Mouse (Mus musculus): ENCODE results near the gene Zbbx. TPM values are rescaled to one million over a fixed set of nuclear protein-coding genes. Genes with fewer than 3 reads are reported as not detected.
A peak's percentile ranks its signal among the peaks of the same experiment; 100 is the strongest.

Zbbx gene
- polyA plus RNA-seq (2015; fragmentation: Nextera tagmentation; extraction: Ambion mirVana) = not detected in 2 replicates

DNA sequence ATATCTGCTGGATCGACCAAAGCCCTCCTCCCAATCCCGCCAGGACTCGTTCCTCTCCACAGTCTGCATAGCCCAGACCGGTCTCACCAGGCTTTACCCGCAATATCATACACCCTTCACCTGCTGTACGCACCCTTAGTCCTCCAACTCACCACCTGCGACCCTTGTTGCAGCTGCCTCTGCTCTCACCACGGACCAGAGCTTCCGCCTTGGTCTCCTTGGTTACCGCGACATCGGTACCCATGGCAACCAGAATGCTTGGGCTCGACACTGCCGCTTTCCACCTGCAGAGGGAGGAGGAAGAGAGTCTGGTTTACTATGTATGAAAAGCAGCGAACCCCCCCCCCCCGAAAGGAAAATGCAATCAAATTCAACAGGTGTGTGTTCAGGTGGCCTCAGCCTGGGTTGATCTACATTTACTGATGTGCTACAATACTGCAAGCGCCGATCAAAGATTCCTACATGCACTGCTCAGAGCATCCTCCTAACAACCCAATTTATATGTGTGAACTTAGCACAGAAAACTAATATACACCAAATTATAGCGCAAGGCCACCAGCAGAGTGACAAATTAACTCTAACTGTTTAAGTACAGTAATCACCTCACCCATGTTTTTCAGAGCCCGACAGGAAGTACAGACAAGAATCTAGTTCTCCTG, at the start of gene Zbbx:
Zbbx (minus strand) TSS at position 197 of the 659 bp plus-strand sequence.
- H3K4me2 ChIP-seq = peak within 1 kb of the TSS; percentile 44
- H3K4me1 ChIP-seq = no peaks in the 10 kb centered on the region
- H3K27me3 ChIP-seq = no peaks in the 10 kb centered on the region
- no peaks in the 10 kb centered on the region for H3K9me3 ChIP-seq
- ATAC-seq (ENCODE audit: insufficient number of reproducible peaks, low FRiP score, low TSS enrichment, low read depth) = no peak
- H3K36me3 ChIP-seq = no peaks in the 10 kb centered on the region
- WGBS = 14% methylated on average over 20 of the region's 20 CpGs
- H3K4me3 ChIP-seq = peak within 1 kb of the TSS; percentile 17; the same call in 1 of the 2 replicates
- H3K27ac ChIP-seq = no peak within 1 kb of the TSS
- H3K9ac ChIP-seq = no peak within 1 kb of the TSS

DNA sequence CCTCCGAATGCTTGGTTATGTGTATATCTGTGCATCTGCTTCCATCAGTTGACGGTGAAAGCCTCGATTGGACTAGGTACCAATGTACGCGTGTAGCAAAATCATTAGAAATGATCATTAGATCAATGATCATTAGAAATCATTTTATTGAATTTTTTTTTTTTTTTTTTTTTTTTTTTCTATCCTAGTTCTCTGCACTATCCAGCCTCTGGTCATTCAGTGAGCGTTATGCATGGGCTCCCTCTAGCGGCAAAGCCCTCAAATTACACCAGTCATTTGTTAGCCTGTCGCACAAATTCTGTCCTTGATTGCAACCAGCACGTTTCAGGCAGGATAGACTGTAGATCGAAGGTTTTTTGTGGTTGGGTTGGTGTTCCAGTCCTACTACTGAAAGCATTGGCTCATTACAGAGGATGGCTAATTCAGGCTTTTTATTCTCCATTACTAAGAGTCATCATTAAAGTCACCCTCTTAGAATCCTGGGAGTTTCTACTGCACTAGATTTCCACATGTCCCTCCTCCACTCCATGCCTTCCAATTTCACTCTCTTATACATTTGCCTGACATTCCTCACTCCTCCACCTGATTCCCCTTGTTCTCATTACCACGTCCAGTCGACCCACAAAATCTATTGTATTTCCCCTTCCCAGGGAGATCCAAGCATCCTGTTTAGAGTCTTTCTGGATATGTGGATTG, 38.1 kb upstream of the Zbbx start:
- Histone ChIP-seq H3K9me3 (no peaks in the 10 kb centered on the region), H3K36me3 (no peaks in the 10 kb centered on the region), H3K4me1 (no peaks in the 10 kb centered on the region), H3K27ac (no peak overlapping the region), H3K4me3 (no peak overlapping the region), H3K4me2 (no peak overlapping the region), H3K27me3 (no peaks in the 10 kb centered on the region), H3K9ac (no peak overlapping the region)
- no peak for ATAC-seq (ENCODE audit: insufficient number of reproducible peaks, low FRiP score, low TSS enrichment, low read depth)
- WGBS = 37% methylated on average over 12 of the region's 12 CpGs

DNA sequence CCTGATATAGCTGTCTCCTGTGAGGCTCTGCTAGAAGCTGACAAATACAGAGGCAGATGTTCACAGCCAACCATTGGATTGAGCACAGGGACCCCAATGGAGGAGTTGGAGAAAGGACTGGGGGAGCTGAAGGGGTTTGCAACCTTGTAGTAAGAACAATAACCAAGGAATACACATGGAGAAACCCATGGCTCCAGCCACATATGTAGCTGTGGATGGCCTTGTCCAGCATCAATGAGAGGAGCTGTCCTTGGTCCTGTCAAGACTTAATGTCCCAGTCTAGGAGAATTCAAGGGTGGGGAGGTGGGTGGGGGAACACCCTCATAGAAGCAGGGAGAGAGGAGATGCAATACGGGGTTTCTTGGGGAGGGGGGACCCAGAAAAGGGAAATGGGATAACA, 17.8 kb upstream of the Zbbx start:
- Histone ChIP-seq H3K4me1 (no peaks in the 10 kb centered on the region), H3K27ac (no peak overlapping the region), H3K4me2 (no peak overlapping the region), H3K27me3 (no peaks in the 10 kb centered on the region), H3K9me3 (no peaks in the 10 kb centered on the region), H3K4me3 (no peak overlapping the region), H3K36me3 (no peaks in the 10 kb centered on the region), H3K9ac (no peak overlapping the region)
- WGBS = 74% methylated on average over 1 of the region's 1 CpGs
- no peak for ATAC-seq (ENCODE audit: insufficient number of reproducible peaks, low FRiP score, low TSS enrichment, low read depth)

DNA sequence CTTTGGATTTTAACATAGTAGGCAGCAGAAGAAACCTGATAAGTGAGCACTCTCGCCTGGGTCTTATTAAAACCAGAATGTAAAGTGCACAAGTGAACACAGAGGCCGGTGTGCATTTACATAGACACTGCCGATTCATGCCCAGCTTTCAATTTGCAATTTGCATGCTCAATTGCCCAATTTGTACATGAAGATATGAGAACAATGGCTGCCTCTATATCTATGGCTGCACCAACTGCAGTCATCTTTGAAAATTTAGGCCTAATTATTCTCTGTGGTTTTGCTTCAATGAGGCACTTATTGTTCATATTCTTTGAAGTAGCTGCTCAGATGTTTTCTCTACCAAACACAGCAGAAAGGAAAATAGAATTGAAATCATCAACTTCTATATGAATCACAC, 23.0 kb downstream of the Zbbx start:
- Histone ChIP-seq H3K27ac (no peak overlapping the region), H3K4me3 (no peak overlapping the region), H3K9me3 (no peaks in the 10 kb centered on the region), H3K4me1 (no peaks in the 10 kb centered on the region), H3K27me3 (no peaks in the 10 kb centered on the region), H3K4me2 (no peak overlapping the region), H3K36me3 (no peaks in the 10 kb centered on the region), H3K9ac (no peak overlapping the region)
- WGBS = 71% methylated on average over 3 of the region's 3 CpGs
- ATAC-seq (ENCODE audit: insufficient number of reproducible peaks, low FRiP score, low TSS enrichment, low read depth) = no peak

DNA sequence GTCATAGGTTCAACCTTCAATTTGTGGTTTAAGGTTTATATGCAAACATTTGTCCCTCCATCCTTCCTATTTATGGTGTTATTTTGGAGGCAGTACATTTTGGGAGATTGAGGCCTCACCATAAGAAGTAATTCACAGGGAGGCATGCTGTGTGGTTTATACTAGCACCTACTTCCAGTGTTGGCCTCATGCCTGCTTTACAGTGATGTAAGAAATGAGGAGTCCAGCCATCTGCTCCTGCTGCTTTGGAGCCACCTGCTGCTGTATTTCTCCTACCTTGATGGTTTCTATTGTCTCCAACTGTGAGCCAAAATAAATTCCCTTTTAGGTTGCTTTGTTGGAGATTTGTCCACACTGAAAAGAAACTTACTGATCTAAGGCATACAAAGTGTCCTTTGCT, 60.0 kb downstream of the Zbbx start:
- H3K9me3 ChIP-seq = no peaks in the 10 kb centered on the region
- no peak overlapping the region for H3K27ac ChIP-seq
- no peaks in the 10 kb centered on the region for H3K36me3 ChIP-seq
- H3K4me1 ChIP-seq = no peaks in the 10 kb centered on the region
- no peak overlapping the region for H3K4me2 ChIP-seq
- no peak overlapping the region for H3K4me3 ChIP-seq
- H3K9ac ChIP-seq = no peak overlapping the region
- ATAC-seq (ENCODE audit: insufficient number of reproducible peaks, low FRiP score, low TSS enrichment, low read depth) = no peak
- no peaks in the 10 kb centered on the region for H3K27me3 ChIP-seq

DNA sequence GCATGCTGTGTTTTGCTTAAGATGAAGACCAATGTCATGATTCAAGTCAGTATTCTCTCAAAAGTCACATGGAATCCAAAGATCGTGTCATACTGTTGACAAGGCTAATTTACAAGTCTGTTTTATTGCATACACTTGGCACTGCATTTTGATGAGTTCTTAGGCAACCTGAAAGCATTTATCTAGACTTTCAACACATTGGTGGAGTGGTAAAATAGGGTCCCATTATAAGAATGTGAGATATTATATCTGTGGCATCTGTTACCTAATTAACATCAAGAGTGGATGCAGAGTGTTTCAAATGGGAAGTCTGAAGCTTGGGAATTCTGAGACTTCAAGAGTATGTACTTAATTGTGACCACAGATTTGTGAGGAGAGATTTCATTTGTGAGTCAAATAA, 79.1 kb downstream of the Zbbx start:
- ATAC-seq (ENCODE audit: insufficient number of reproducible peaks, low FRiP score, low TSS enrichment, low read depth) = no peak
- no peak overlapping the region for H3K27ac ChIP-seq
- no peaks in the 10 kb centered on the region for H3K4me1 ChIP-seq
- 40% methylated on average over 1 of the region's 1 CpGs for WGBS
- no peak overlapping the region for H3K9ac ChIP-seq
- no peaks in the 10 kb centered on the region for H3K36me3 ChIP-seq
- no peak overlapping the region for H3K4me3 ChIP-seq
- H3K9me3 ChIP-seq = no peaks in the 10 kb centered on the region
- no peak overlapping the region for H3K4me2 ChIP-seq
- H3K27me3 ChIP-seq = no peaks in the 10 kb centered on the region

DNA sequence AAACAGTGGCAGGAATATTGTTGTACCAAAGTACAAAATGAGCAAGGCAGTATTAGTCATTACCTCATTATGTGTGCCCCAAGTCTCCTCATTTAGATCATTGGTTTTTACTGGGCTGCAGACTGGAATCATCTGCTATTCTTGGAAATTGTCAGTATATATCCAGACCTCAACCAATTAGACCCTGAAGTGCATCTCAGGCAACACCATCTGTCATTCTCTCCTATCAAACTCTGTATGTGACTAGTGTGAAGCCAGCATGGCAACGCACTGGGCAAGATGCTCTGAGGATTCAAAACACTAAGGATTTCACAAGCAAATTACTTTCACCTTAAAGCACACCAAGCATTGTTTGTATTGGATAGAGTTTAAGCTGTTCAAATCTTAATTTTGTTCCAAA, 85.9 kb downstream of the Zbbx start:
- H3K4me1 ChIP-seq = no peaks in the 10 kb centered on the region
- H3K4me2 ChIP-seq = no peak overlapping the region
- H3K4me3 ChIP-seq = no peak overlapping the region
- no peaks in the 10 kb centered on the region for H3K36me3 ChIP-seq
- no peak for ATAC-seq (ENCODE audit: insufficient number of reproducible peaks, low FRiP score, low TSS enrichment, low read depth)
- H3K27ac ChIP-seq = no peak overlapping the region
- H3K27me3 ChIP-seq = no peaks in the 10 kb centered on the region
- no peak overlapping the region for H3K9ac ChIP-seq
- 79% methylated on average over 1 of the region's 1 CpGs for WGBS
- H3K9me3 ChIP-seq = no peaks in the 10 kb centered on the region

DNA sequence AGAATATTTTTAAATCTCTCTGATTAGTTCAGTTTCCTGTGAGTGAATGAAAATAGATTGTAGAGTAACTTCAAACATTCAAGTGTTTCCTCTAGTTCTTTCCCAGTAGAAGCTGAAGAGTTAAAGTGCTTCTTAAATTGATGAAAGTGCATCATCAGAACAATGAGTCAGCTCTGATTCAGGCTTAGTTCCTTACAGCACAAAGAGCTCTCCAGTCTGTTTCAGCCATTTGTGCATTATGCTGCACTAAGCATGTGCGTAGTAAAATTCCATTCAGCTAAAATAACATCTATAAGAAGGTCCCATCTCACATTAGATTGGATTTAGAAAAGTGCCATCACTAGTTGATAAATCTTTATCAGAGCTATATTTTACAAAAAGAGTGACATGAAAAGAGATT, 155.1 kb downstream of the Zbbx start:
- H3K4me3 ChIP-seq = no peak overlapping the region
- H3K36me3 ChIP-seq = no peaks in the 10 kb centered on the region
- no peak overlapping the region for H3K27ac ChIP-seq
- no peak overlapping the region for H3K9ac ChIP-seq
- H3K27me3 ChIP-seq = no peaks in the 10 kb centered on the region
- WGBS = 90% methylated on average over 1 of the region's 1 CpGs
- ATAC-seq (ENCODE audit: insufficient number of reproducible peaks, low FRiP score, low TSS enrichment, low read depth) = no peak
- no peak overlapping the region for H3K4me2 ChIP-seq
- no peaks in the 10 kb centered on the region for H3K9me3 ChIP-seq
- H3K4me1 ChIP-seq = no peaks in the 10 kb centered on the region

Other genes with a start within 250 kb of the Zbbx start
- 0.12 TPM in 1 of 2 replicates, not detected in the other for gene Serpini2, start 105.0 kb upstream of the Zbbx start, polyA plus RNA-seq (2015; fragmentation: Nextera tagmentation; extraction: Ambion mirVana)

Data from limb, embryonic 15.5 days (tissue).